Mouse (Mus musculus) kidney, postnatal 0 days (tissue): Measurements from ENCODE around the gene Ajm1. TPM values are rescaled to one million over a fixed set of nuclear protein-coding genes. Genes with fewer than 3 reads are reported as not detected.
A peak's percentile ranks its signal among the peaks of the same experiment; 100 is the strongest.

ENCODE experiments used
- ATAC-seq: fragments of 200-750 bp; cut with Nextera tagmentation; replicated peaks from 2 replicates; pipeline ENCODE4 v1.8.0; 2017; ENCODE audit warnings: low read depth, moderate number of reproducible peaks, moderate TSS enrichment, moderate library complexity; ENCODE audit not compliant: low FRiP score
- DNase-seq: peaks from one replicate; pipeline ENCODE4 v3.0.0-alpha.2; 2016; ENCODE audit warnings: low spot score
- H3K27ac ChIP-seq: fragments of 300-500 bp; sonication (generic); 2 replicates; pipeline ENCODE4 v1.5.1; 2014; ENCODE audit warnings: mild to moderate bottlenecking
- H3K27me3 ChIP-seq: fragments of 300-500 bp; sonication (generic); 2 replicates; pipeline ENCODE4 v1.6.1; 2014; ENCODE audit warnings: low read length, mixed read lengths; ENCODE audit not compliant: insufficient read depth
- H3K36me3 ChIP-seq: fragments of 300-500 bp; sonication (generic); 2 replicates; pipeline ENCODE4 v1.6.1; 2014; ENCODE audit warnings: low read length, mixed read lengths; ENCODE audit not compliant: insufficient read depth
- H3K4me1 ChIP-seq: fragments of 300-500 bp; sonication (generic); replicated peaks from 2 replicates; pipeline ENCODE4 v1.6.1; 2014; ENCODE audit warnings: antibody characterized with exemption, low read length, mixed read lengths; ENCODE audit not compliant: insufficient read depth
- H3K4me2 ChIP-seq: fragments of 300-500 bp; sonication (generic); 2 replicates; pipeline ENCODE4 v1.6.1; 2014; ENCODE audit warnings: mild to moderate bottlenecking, low read length, moderate library complexity, mixed read lengths
- H3K4me3 ChIP-seq: fragments of 300-500 bp; sonication (generic); replicated peaks from 2 replicates; pipeline ENCODE4 v1.5.1; 2014; ENCODE audit warnings: low read depth, low read length
- H3K9ac ChIP-seq: fragments of 300-500 bp; sonication (generic); 2 replicates; pipeline ENCODE4 v1.6.1; 2014; ENCODE audit warnings: low read depth, low read length
- H3K9me3 ChIP-seq: fragments of 300-500 bp; sonication (generic); replicated peaks from 2 replicates; pipeline ENCODE4 v1.6.1; 2016; ENCODE audit warnings: low read length, inconsistent platforms, mixed read lengths
- CTCF ChIP-seq: IDR thresholded peaks from 2 replicates; pipeline ENCODE4 v1.5.1; 2016; ENCODE audit warnings: antibody characterized with exemption, low read depth, mild to moderate bottlenecking, moderate library complexity
- WGBS: fragments of 180-500 bp; shearing (Covaris S2); extraction: QIAGEN DNeasy Blood & Tissue Kit; methylation state at CpG from one replicate; pipeline ENCODE4 v1.1.7; 2014; 5-methylcytosine and 5-hydroxymethylcytosine counted together
- polyA plus RNA-seq: library from polyadenylated mRNA; unstranded; fragments of >200 nt; fragmentation: Nextera tagmentation; extraction: Ambion mirVana; gene quantifications from 2 replicates; pipeline ENCODE4 v1.2.1, GENCODE M21; 2015

Ajm1 gene
- polyA plus RNA-seq, 1 experiment from 2014 or later = 0.16 TPM

DNA sequence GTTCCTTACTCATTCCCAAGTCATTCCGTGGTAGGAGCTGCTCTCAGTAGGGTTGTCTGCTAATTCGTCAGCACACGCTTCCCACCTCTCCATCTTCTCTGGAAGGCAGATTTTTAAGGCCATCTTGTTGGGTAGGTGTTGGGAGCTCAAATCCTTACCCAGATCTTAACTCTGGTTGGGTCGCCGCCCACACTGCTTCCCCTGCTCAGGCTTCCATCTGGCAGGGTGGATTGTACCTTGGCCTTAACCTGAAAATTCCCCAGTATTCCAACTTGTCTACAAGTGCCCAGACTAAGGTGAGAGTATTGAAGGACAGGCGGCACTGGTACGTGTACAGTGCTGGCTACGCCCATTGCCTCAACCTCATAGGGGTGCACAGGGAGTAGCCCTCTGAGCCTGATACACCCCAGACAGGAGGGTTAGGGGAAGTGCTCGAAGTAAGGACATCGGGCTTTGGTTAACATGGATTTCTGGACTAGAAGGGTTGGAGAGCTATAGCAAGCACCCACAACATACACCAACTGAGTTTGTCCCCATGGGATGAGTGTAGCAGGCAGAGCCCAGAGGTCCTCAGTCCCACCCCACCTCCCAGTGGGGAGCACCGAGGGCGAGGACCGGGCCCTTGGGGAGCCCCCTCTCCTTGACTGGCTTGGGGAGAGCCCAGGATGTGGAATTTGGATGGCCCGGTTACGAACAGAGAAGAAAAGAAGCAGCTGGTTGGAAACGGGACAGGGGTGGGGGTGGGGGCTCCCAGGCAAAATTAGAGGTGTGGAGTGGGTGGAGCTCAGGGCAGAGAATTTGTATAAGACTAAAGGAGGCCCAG is 5.3 kb downstream of the Ajm1 start:
- Histone ChIP-seq H3K9ac (no peak overlapping the region), H3K4me2 (no peak overlapping the region), H3K27me3 (peaks cover 51% of the 10 kb centered on the region), H3K27ac (no peak overlapping the region), H3K36me3 (no peaks in the 10 kb centered on the region), H3K4me1 (peaks cover 50% of the 10 kb centered on the region), H3K9me3 (no peaks in the 10 kb centered on the region), H3K4me3 (no peak overlapping the region)
- no peak for TF ChIP-seq CTCF
- WGBS = 78% methylated on average over 16 of the region's 16 CpGs
- DNase-seq (no peak), ATAC-seq (no peak)

DNA sequence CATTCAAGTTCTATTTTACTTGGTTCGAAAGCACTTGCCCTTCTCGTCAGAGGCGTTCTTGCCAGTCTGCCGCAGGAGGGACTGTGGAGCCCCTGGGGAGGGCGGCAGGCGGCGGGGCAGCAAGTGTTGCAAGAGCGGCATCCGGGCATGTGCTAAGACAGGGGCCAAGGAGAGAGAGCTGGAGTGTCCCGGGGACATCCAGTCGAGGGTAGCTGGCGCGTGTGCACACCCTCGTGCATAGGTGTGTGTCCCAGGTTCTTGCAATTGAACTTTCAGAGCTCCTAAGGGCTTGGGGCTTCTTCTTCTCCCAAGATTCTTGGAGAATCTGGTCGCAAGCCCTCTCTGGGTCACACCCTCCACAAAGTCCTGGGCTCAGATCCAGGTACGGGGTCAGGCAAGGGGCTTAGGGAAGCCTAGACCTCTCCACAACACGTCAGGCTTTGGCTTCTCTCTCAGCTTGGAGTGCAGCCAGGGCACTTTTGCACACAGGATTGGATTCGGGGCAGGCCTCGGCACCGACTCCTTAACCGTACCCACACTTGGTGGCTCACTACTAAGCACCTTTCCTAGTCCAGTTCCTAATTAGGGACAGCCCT is 6.0 kb downstream of the Ajm1 start:
- ATAC-seq (no peak), DNase-seq (no peak)
- peak overlapping the region; percentile 54 for H3K9ac ChIP-seq
- TF ChIP-seq CTCF = no peak
- 0 out of 2 replicates have a peak, but pooled peaks cover under 1% of the 10 kb centered on the region for H3K36me3 ChIP-seq
- WGBS = 14% methylated on average over 21 of the region's 21 CpGs
- H3K9me3 ChIP-seq = no peaks in the 10 kb centered on the region
- peaks cover 46% of the 10 kb centered on the region for H3K4me1 ChIP-seq
- H3K4me2 ChIP-seq = peak overlapping the region; percentile 91
- peak overlapping the region; percentile 54 for H3K4me3 ChIP-seq
- H3K27me3 ChIP-seq = peaks cover 44% of the 10 kb centered on the region
- H3K27ac ChIP-seq = peak overlapping the region; percentile 90; the same call in 1 of the 2 replicates

DNA sequence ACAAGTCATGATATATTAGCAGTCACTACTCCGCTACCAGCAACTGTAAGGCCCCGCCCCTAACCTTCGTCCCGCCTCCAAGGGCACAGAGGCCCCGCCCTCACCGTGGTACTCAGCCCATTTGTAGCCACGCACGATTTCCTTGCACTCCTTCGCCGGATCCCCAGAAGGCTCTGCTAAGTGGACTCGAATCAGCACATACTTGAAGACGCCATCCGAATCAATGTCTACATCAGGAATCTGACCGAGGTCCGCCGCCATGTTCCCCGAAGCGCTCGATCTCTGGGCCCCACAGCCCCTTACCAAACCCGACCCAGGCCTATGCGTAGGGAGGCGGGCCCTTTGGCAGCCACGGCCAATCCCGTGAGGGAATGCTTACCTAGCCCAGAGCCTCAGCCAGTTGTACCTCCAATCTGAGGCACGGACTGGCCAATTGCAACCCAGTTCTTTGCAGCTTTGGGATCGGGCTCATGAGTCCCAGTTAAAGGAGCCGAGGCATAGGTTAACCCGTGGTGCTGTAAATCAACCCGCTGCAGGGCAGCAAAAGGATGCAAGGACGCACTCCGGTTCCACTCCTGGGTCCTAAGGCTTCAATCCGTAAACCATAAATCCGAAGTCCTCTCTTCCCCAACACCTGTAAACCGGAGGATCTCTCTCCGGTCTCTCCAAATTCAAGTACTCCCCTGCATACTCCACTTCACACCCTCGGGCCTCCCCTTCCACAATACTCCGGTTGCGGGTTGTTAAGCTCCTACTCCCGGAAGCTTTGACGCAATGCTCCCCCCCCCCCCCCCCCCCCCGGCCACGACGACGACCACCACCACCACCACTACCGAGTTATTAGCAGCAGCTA is 6.8 kb downstream of the Ajm1 start, which contains the start of the genes Mamdc4 and Phpt1:
Gene Mamdc4 (minus strand): TSS at position 267 of the 853 bp plus-strand sequence.
Gene Phpt1 (minus strand): TSS at position 646 of the 853 bp plus-strand sequence.
- WGBS = under 1% methylated on average over 44 of the region's 45 CpGs
- Histone ChIP-seq H3K4me2 (peak within 1 kb of the TSS; percentile 91), H3K9me3 (no peaks in the 10 kb centered on the region), H3K27ac (peak within 1 kb of the TSS; percentile 90), H3K27me3 (peaks cover 37% of the 10 kb centered on the region), H3K36me3 (0 out of 2 replicates have a peak, but pooled peaks cover 5% of the 10 kb centered on the region), H3K4me3 (peak within 1 kb of the TSS; percentile 54), H3K4me1 (peaks cover 45% of the 10 kb centered on the region), H3K9ac (peak within 1 kb of the TSS; percentile 54)
- TF ChIP-seq CTCF = 0 out of 2 replicates have a peak, but pooled peaks have one; percentile 9
- DNase-seq = peak; percentile 99
- ATAC-seq = peak; percentile 96

GRCm38 (mm10) chr2:25574136-25574535 is 7.4 kb downstream of the Ajm1 start:
- no peak for TF ChIP-seq CTCF
- Histone ChIP-seq H3K9me3 (no peaks in the 10 kb centered on the region), H3K4me3 (peak overlapping the region; percentile 54), H3K9ac (peak overlapping the region; percentile 54), H3K36me3 (0 out of 2 replicates have a peak, but pooled peaks cover 5% of the 10 kb centered on the region), H3K27ac (peak overlapping the region; percentile 90), H3K4me2 (peak overlapping the region; percentile 91), H3K27me3 (peaks cover 30% of the 10 kb centered on the region), H3K4me1 (peaks cover 39% of the 10 kb centered on the region)
- ATAC-seq = no peak
- 8% methylated on average over 11 of the region's 11 CpGs for WGBS
- no peak for DNase-seq

- DNase-seq (no peak), ATAC-seq (no peak)
- no peak for TF ChIP-seq CTCF
- Histone ChIP-seq H3K9ac (no peak overlapping the region), H3K9me3 (no peaks in the 10 kb centered on the region), H3K4me3 (no peak overlapping the region), H3K36me3 (0 out of 2 replicates have a peak, but pooled peaks cover 5% of the 10 kb centered on the region), H3K27me3 (peaks cover 20% of the 10 kb centered on the region), H3K4me2 (no peak overlapping the region; the same call in 1 of the 2 replicates), H3K27ac (no peak overlapping the region), H3K4me1 (peaks cover 28% of the 10 kb centered on the region)
- WGBS = 79% methylated on average over 2 of the region's 2 CpGs
Measured at GRCm38 (mm10) chr2:25573068-25573467, 8.5 kb downstream of the Ajm1 start.
